13 mouse cellular contexts compared by ENCODE assay signal in genomic region chr3:102166287-102166620, GRCm38 (mm10). TPM values are rescaled to one million over a fixed set of nuclear protein-coding genes. Genes with fewer than 3 reads are reported as not detected.
A peak's percentile ranks its signal among the peaks of the same experiment; 100 is the strongest.
DNase-seq lines count a peak whose midpoint lies in the region; ATAC-seq and TF ChIP-seq lines count a peak whose summit lies in the region.
"Had no signal": no experiment of that assay in that cellular context is flagged by ENCODE, and none has a peak within 500 bp of the region (broad histone marks: within the 10 kb centered on the region; RNA-seq: fewer than 3 reads in every experiment).

No protein-coding gene starts in this region.

- peak overlapping the region; percentile 85 for H3K27ac ChIP-seq in heart, embryonic 10.5 days
- peak overlapping the region; percentile 100 for H3K27ac ChIP-seq in liver, embryonic 13.5 days
- no peak overlapping the region for H3K27ac ChIP-seq in kidney, embryonic 14.5 days (ENCODE audit: low read depth, low read length)
- H3K27ac ChIP-seq: hindbrain, embryonic 15.5 days; midbrain, embryonic 13.5 days; neural tube, embryonic 12.5 days had no signal

- H3K27me3 ChIP-seq in heart, embryonic 10.5 days (ENCODE audit: insufficient read depth, poor library complexity, severe bottlenecking), result no peaks in the 10 kb centered on the region
- no peaks in the 10 kb centered on the region for H3K27me3 ChIP-seq in E14TG2a.4 (ENCODE audit: insufficient read depth, low read length)
- no peaks in the 10 kb centered on the region for H3K27me3 ChIP-seq in liver, embryonic 13.5 days
- no peaks in the 10 kb centered on the region for H3K27me3 ChIP-seq in kidney, embryonic 14.5 days (ENCODE audit: control insufficient read depth, insufficient read depth, low read length)
- H3K27me3 ChIP-seq: hindbrain, embryonic 15.5 days; neural tube, embryonic 12.5 days had no signal

- no peak for TF ChIP-seq CTCF in E14TG2a.4 (conservative IDR thresholded peaks at IDR 0.05; ENCODE audit: low read length)

- no peak overlapping the region for H3K4me3 ChIP-seq in heart, embryonic 10.5 days
- peak overlapping the region; percentile 81 for H3K4me3 ChIP-seq in E14TG2a.4 (replicated peaks; ENCODE audit: low read length)
- H3K4me3 ChIP-seq in liver, embryonic 13.5 days (replicated peaks), result peak overlapping the region; percentile 39
- no peak overlapping the region for H3K4me3 ChIP-seq in kidney, embryonic 14.5 days (ENCODE audit: low read length)
- H3K4me3 ChIP-seq: hindbrain, embryonic 15.5 days; midbrain, embryonic 13.5 days; neural tube, embryonic 12.5 days had no signal

- peaks cover 45% of the 10 kb centered on the region for H3K36me3 ChIP-seq in heart, embryonic 10.5 days
- peaks cover 39% of the 10 kb centered on the region for H3K36me3 ChIP-seq in E14TG2a.4 (ENCODE audit: insufficient read depth, low read length)
- H3K36me3 ChIP-seq in liver, embryonic 13.5 days, result peaks cover 31% of the 10 kb centered on the region
- H3K36me3 ChIP-seq in kidney, embryonic 14.5 days (ENCODE audit: control insufficient read depth, insufficient read depth, low read length), result peaks cover 22% of the 10 kb centered on the region
- H3K36me3 ChIP-seq: hindbrain, embryonic 15.5 days; neural tube, embryonic 12.5 days had no signal

- peak overlapping the region; percentile 79 for H3K4me2 ChIP-seq in liver, embryonic 13.5 days
- H3K4me2 ChIP-seq in kidney, embryonic 14.5 days (replicated peaks; ENCODE audit: low read depth, low read length), result no peak overlapping the region
- H3K4me2 ChIP-seq: hindbrain, embryonic 15.5 days; midbrain, embryonic 13.5 days; neural tube, embryonic 12.5 days had no signal

- H3K9me3 ChIP-seq in heart, embryonic 10.5 days, result no peaks in the 10 kb centered on the region
- peaks cover 7% of the 10 kb centered on the region for H3K9me3 ChIP-seq in E14TG2a.4 (ENCODE audit: low read length)
- no peaks in the 10 kb centered on the region for H3K9me3 ChIP-seq in liver, embryonic 13.5 days (replicated peaks)
- no peaks in the 10 kb centered on the region for H3K9me3 ChIP-seq in kidney, embryonic 14.5 days (ENCODE audit: control insufficient read depth, low read length)
- H3K9me3 ChIP-seq: hindbrain, embryonic 15.5 days; midbrain, embryonic 13.5 days; neural tube, embryonic 12.5 days had no signal

- no peak for DNase-seq in heart, embryonic 10.5 days (ENCODE audit: low spot score)
- DNase-seq in heart, postnatal 10 days, result no peak
- DNase-seq in ZHBTc4 (ENCODE audit: low read depth, low spot score), result peak; percentile 68
- no peak for DNase-seq in liver, embryonic 13.5 days
- DNase-seq in B cell, adult 2 months, result no peak
- DNase-seq: adrenal gland, postnatal 25 days; layer of hippocampus, adult 9-11 months had no signal

- peaks cover 56% of the 10 kb centered on the region for H3K4me1 ChIP-seq in heart, embryonic 10.5 days
- H3K4me1 ChIP-seq in E14TG2a.4 (replicated peaks; ENCODE audit: low read depth, low read length), result peaks cover 74% of the 10 kb centered on the region
- peaks cover 71% of the 10 kb centered on the region for H3K4me1 ChIP-seq in liver, embryonic 13.5 days (replicated peaks)
- H3K4me1 ChIP-seq in kidney, embryonic 14.5 days (ENCODE audit: control insufficient read depth, insufficient read depth, low read length), result peaks cover 17% of the 10 kb centered on the region

- ATAC-seq in liver, embryonic 13.5 days (ENCODE audit: low read depth), result peak; percentile 65
- ATAC-seq in monocyte, adult 5-6 weeks (replicated peaks; ENCODE audit: insufficient number of reproducible peaks, low FRiP score, low TSS enrichment, poor library complexity, severe bottlenecking), result no peak
- no peak for ATAC-seq in kidney, embryonic 14.5 days (ENCODE audit: low FRiP score, low TSS enrichment)
- ATAC-seq: midbrain, embryonic 13.5 days had no signal

- H3K9ac ChIP-seq in liver, embryonic 13.5 days, result peak overlapping the region; percentile 75
- no peak overlapping the region for H3K9ac ChIP-seq in kidney, embryonic 14.5 days (ENCODE audit: low read depth, low read length)
- H3K9ac ChIP-seq: hindbrain, embryonic 15.5 days; midbrain, embryonic 13.5 days; neural tube, embryonic 12.5 days had no signal

- WGBS in heart, embryonic 10.5 days, result 43% methylated on average over 4 of the region's 4 CpGs
- WGBS in liver, embryonic 13.5 days (ENCODE audit: insufficient replicate concordance), result 21% methylated on average over 4 of the region's 4 CpGs
- WGBS in kidney, embryonic 14.5 days, result 81% methylated on average over 4 of the region's 4 CpGs

- intact Hi-C loops in heart, postnatal 10 days (cut with DNase I), result loop anchor here (5.0 kb wide), 2 partner anchors 36 to 84 kb away; partner anchors contain the start of gene Vangl1

RNA-seq across cellular contexts. Expression of gene Vangl1, which starts 38.2 kb away (rescaled TPM):
- polyA plus RNA-seq in heart, embryonic 10.5 days (2016; fragmentation: Nextera tagmentation; extraction: Ambion mirVana), result 26.5 and 32.8 TPM in 2 replicates
- total RNA-seq in heart, postnatal 10 days (2021), result 10 to 100 TPM; 24.2 to 25.3 TPM
- polyA plus RNA-seq in liver, embryonic 13.5 days (2015; fragmentation: Nextera tagmentation; extraction: Ambion mirVana), result 59.4 and 73.6 TPM in 2 replicates
- total RNA-seq in monocyte, adult 5-6 weeks (2017), result 1.4 TPM in 1 of 3 replicates, not detected in the others
- 9.4 and 22.4 TPM in 2 replicates for polyA plus RNA-seq in kidney, embryonic 14.5 days (2014; fragmentation: Nextera tagmentation; extraction: Ambion mirVana)

Comparison
In these comparisons a context has a peak if more than half of its experiments do, and no peak if none do; other contexts are left out.
1. H3K4me3 ChIP-seq: peak in E14TG2a.4 (single experiment) and liver, embryonic 13.5 days (single experiment); none in heart, embryonic 10.5 days (single experiment) and kidney, embryonic 14.5 days (single experiment).